Mouse (Mus musculus) embryonic stem cell, embryonic (primary cell): ENCODE measurements around the gene Zfp626.

Experiments used
- CTCF ChIA-PET, 4 experiments: fragments of 300-600 bp in 2 of 4; fragments of 350-600 bp in 2 of 4; sonication (Branson Sonifier 250); formaldehyde crosslinking; loops; one replicate each; lab custom pipeline; 2022; ENCODE audit warnings: inconsistent platforms in 2 of 4; lab: Charles Lee
- POLR2A ChIA-PET, 4 experiments: fragments of 300-600 bp in 2 of 4; fragments of 350-600 bp in 2 of 4; sonication (Branson Sonifier 250); formaldehyde crosslinking; loops; one replicate each; lab custom pipeline; 2022; ENCODE audit warnings: antibody characterized with exemption in 4 of 4, inconsistent platforms in 1 of 4; lab: Charles Lee

The Zfp626 gene

GRCm38 (mm10) chr7:27840104-27840503, 33.1 kb downstream of the Zfp626 start:
- CTCF ChIA-PET, result no interaction called here
- POLR2A ChIA-PET, result interaction anchor here in 3 of 4 experiments (0.6 to 4.2 kb wide), 23 partner anchors 8 to 1564 kb away, joined by 3 to 27 read pairs (median 4); partner anchors contain the start of genes Zfp607a (in 1 of the 3) and Zfp607b (in 1 of the 3)

GRCm38 (mm10) chr7:27857227-27857626, 50.2 kb downstream of the Zfp626 start, which contains the start of gene Zfp607a:
Zfp607a (plus strand) TSS chr7:27857527.
- ChIA-PET POLR2A (interaction anchor here in 3 of 4 experiments (0.6 to 2.0 kb wide), 4 partner anchors 17 to 739 kb away, joined by 4 to 7 read pairs (median 6); no protein-coding TSS in a partner anchor), CTCF (interaction anchor here in 1 of 4 experiments (0.7 kb wide), 1 partner anchor 298 kb away, joined by 3 read pairs; no protein-coding TSS in a partner anchor)

GRCm38 (mm10) chr7:27859301-27860251, 52.6 kb downstream of the Zfp626 start:
- ChIA-PET POLR2A (interaction anchor here in 3 of 4 experiments (0.6 to 3.3 kb wide), 21 partner anchors 8 to 320 kb away, joined by 3 to 27 read pairs (median 3); partner anchors contain the start of genes Zfp60 (in 2 of the 3), Dyrk1b (in 1 of the 3), Fbl (in 1 of the 3) and Zfp607b (in 1 of the 3)), CTCF (interaction anchor here in 1 of 4 experiments (0.6 kb wide), 1 partner anchor 55 kb away, joined by 4 read pairs; no protein-coding TSS in a partner anchor)

GRCm38 (mm10) chr7:27860396-27861235, 53.6 kb downstream of the Zfp626 start:
- ChIA-PET CTCF (interaction anchor here in 3 of 4 experiments (0.6 to 0.7 kb wide), 4 partner anchors 34 to 916 kb away, joined by 3 to 4 read pairs (median 3); no protein-coding TSS in a partner anchor), POLR2A (interaction anchor here in 3 of 4 experiments (0.6 to 3.3 kb wide), 26 partner anchors 9 to 461 kb away, joined by 3 to 27 read pairs (median 3); partner anchors contain the start of genes Zfp60 (in 2 of the 3), Dyrk1b (in 1 of the 3), Fbl (in 1 of the 3) and Zfp607b (in 1 of the 3))

GRCm38 (mm10) chr7:27862578-27862977, 55.6 kb downstream of the Zfp626 start:
- ChIA-PET CTCF (interaction anchor here in 1 of 4 experiments (0.6 kb wide), 1 partner anchor 9 kb away, joined by 4 read pairs; no protein-coding TSS in a partner anchor), POLR2A (interaction anchor here in 1 of 4 experiments (0.6 to 0.7 kb wide), 2 partner anchors 22 to 285 kb away, joined by 3 to 4 read pairs; no protein-coding TSS in a partner anchor)
